Mouse (Mus musculus): ENCODE results near the gene Cfap61. TPM values are rescaled to one million over a fixed set of nuclear protein-coding genes. Genes with fewer than 3 reads are reported as not detected.
A peak's percentile ranks its signal among the peaks of the same experiment; 100 is the strongest.

Cfap61 gene
- polyA plus RNA-seq, 1 experiment from 2014 or later: 1.3 TPM

- ATAC-seq: peak; percentile 47; the same call in 1 of the 2 replicates
- Histone ChIP-seq H3K4me2 (ENCODE audit: low read length) (no peak overlapping the region), H3K4me3 (replicated peaks; ENCODE audit: low read length) (no peak overlapping the region), H3K27ac (ENCODE audit: low read length) (no peak overlapping the region), H3K9me3 (ENCODE audit: control insufficient read depth, low read length) (no peaks in the 10 kb centered on the region), H3K27me3 (replicated peaks; ENCODE audit: control insufficient read depth, insufficient read depth, low read length) (no peaks in the 10 kb centered on the region), H3K9ac (replicated peaks; ENCODE audit: low read depth, low read length) (no peak overlapping the region), H3K4me1 (replicated peaks; ENCODE audit: control insufficient read depth, insufficient read depth, low read length) (peaks cover 5% of the 10 kb centered on the region), H3K36me3 (ENCODE audit: control insufficient read depth, insufficient read depth) (no peaks in the 10 kb centered on the region)
- 27% methylated on average over 9 of the region's 9 CpGs for WGBS
Observed at GRCm38 (mm10) chr2:146109921-146110320, 175.3 kb downstream of the Cfap61 start.

- no peak overlapping the region for H3K4me2 ChIP-seq (ENCODE audit: low read length)
- no peaks in the 10 kb centered on the region for H3K36me3 ChIP-seq (ENCODE audit: control insufficient read depth, insufficient read depth)
- no peak overlapping the region for H3K27ac ChIP-seq (ENCODE audit: low read length)
- 95% methylated on average over 6 of the region's 6 CpGs for WGBS
- H3K4me3 ChIP-seq (replicated peaks; ENCODE audit: low read length): no peak overlapping the region
- no peaks in the 10 kb centered on the region for H3K9me3 ChIP-seq (ENCODE audit: control insufficient read depth, low read length)
- no peak overlapping the region for H3K9ac ChIP-seq (replicated peaks; ENCODE audit: low read depth, low read length)
- H3K4me1 ChIP-seq (replicated peaks; ENCODE audit: control insufficient read depth, insufficient read depth, low read length): no peaks in the 10 kb centered on the region; the same call in 1 of the 2 replicates
- no peaks in the 10 kb centered on the region for H3K27me3 ChIP-seq (replicated peaks; ENCODE audit: control insufficient read depth, insufficient read depth, low read length)
- ATAC-seq: no peak
Observed at GRCm38 (mm10) chr2:146116282-146116681, 181.7 kb downstream of the Cfap61 start.

GRCm38 (mm10) chr2:146116726-146117125 is 182.1 kb downstream of the Cfap61 start:
- H3K36me3 ChIP-seq (ENCODE audit: control insufficient read depth, insufficient read depth): no peaks in the 10 kb centered on the region
- 92% methylated on average over 5 of the region's 5 CpGs for WGBS
- no peak for ATAC-seq

GRCm38 (mm10) chr2:146117191-146117914 is 182.8 kb downstream of the Cfap61 start:
- H3K9me3 ChIP-seq (ENCODE audit: control insufficient read depth, low read length): no peaks in the 10 kb centered on the region
- 21% methylated on average over 17 of the region's 17 CpGs for WGBS
- H3K4me2 ChIP-seq (ENCODE audit: low read length): no peak overlapping the region
- H3K36me3 ChIP-seq (ENCODE audit: control insufficient read depth, insufficient read depth): no peaks in the 10 kb centered on the region
- no peak overlapping the region for H3K9ac ChIP-seq (replicated peaks; ENCODE audit: low read depth, low read length)
- no peak overlapping the region for H3K27ac ChIP-seq (ENCODE audit: low read length)
- H3K27me3 ChIP-seq (replicated peaks; ENCODE audit: control insufficient read depth, insufficient read depth, low read length): no peaks in the 10 kb centered on the region
- no peaks in the 10 kb centered on the region; the same call in 1 of the 2 replicates for H3K4me1 ChIP-seq (replicated peaks; ENCODE audit: control insufficient read depth, insufficient read depth, low read length)
- ATAC-seq: no peak
- H3K4me3 ChIP-seq (replicated peaks; ENCODE audit: low read length): no peak overlapping the region

More at GRCm38 (mm10) chr2:146116726-146117125, 182.1 kb downstream of the Cfap61 start:
- H3K27ac ChIP-seq (ENCODE audit: low read length): no peak overlapping the region
- no peak overlapping the region for H3K4me3 ChIP-seq (replicated peaks; ENCODE audit: low read length)
- H3K9me3 ChIP-seq (ENCODE audit: control insufficient read depth, low read length): no peaks in the 10 kb centered on the region
- no peak overlapping the region for H3K4me2 ChIP-seq (ENCODE audit: low read length)
- no peaks in the 10 kb centered on the region; the same call in 1 of the 2 replicates for H3K4me1 ChIP-seq (replicated peaks; ENCODE audit: control insufficient read depth, insufficient read depth, low read length)
- H3K27me3 ChIP-seq (replicated peaks; ENCODE audit: control insufficient read depth, insufficient read depth, low read length): no peaks in the 10 kb centered on the region
- H3K9ac ChIP-seq (replicated peaks; ENCODE audit: low read depth, low read length): no peak overlapping the region

GRCm38 (mm10) chr2:146117915-146118403 is 183.4 kb downstream of the Cfap61 start:
- H3K4me3 ChIP-seq (replicated peaks; ENCODE audit: low read length): no peak overlapping the region

GRCm38 (mm10) chr2:146121551-146121950 is 187.0 kb downstream of the Cfap61 start:
- Histone ChIP-seq H3K27ac (ENCODE audit: low read length) (no peak overlapping the region), H3K4me2 (ENCODE audit: low read length) (no peak overlapping the region), H3K4me1 (replicated peaks; ENCODE audit: control insufficient read depth, insufficient read depth, low read length) (no peaks in the 10 kb centered on the region; the same call in 1 of the 2 replicates), H3K36me3 (ENCODE audit: control insufficient read depth, insufficient read depth) (no peaks in the 10 kb centered on the region), H3K27me3 (replicated peaks; ENCODE audit: control insufficient read depth, insufficient read depth, low read length) (no peaks in the 10 kb centered on the region), H3K4me3 (replicated peaks; ENCODE audit: low read length) (no peak overlapping the region), H3K9me3 (ENCODE audit: control insufficient read depth, low read length) (no peaks in the 10 kb centered on the region), H3K9ac (replicated peaks; ENCODE audit: low read depth, low read length) (no peak overlapping the region)
- no peak for ATAC-seq
- WGBS: 88% methylated on average over 7 of the region's 7 CpGs

More at GRCm38 (mm10) chr2:146117915-146118403, 183.4 kb downstream of the Cfap61 start:
- H3K27me3 ChIP-seq (replicated peaks; ENCODE audit: control insufficient read depth, insufficient read depth, low read length): no peaks in the 10 kb centered on the region
- H3K9ac ChIP-seq (replicated peaks; ENCODE audit: low read depth, low read length): no peak overlapping the region
- no peak overlapping the region for H3K4me2 ChIP-seq (ENCODE audit: low read length)
- no peak overlapping the region for H3K27ac ChIP-seq (ENCODE audit: low read length)
- no peaks in the 10 kb centered on the region for H3K9me3 ChIP-seq (ENCODE audit: control insufficient read depth, low read length)
- ATAC-seq: no peak
- 46% methylated on average over 3 of the region's 3 CpGs for WGBS
- no peaks in the 10 kb centered on the region for H3K36me3 ChIP-seq (ENCODE audit: control insufficient read depth, insufficient read depth)
- H3K4me1 ChIP-seq (replicated peaks; ENCODE audit: control insufficient read depth, insufficient read depth, low read length): no peaks in the 10 kb centered on the region; the same call in 1 of the 2 replicates

- Histone ChIP-seq H3K9me3 (ENCODE audit: control insufficient read depth, low read length) (no peaks in the 10 kb centered on the region), H3K4me3 (replicated peaks; ENCODE audit: low read length) (no peak overlapping the region), H3K4me2 (ENCODE audit: low read length) (no peak overlapping the region), H3K27ac (ENCODE audit: low read length) (no peak overlapping the region), H3K36me3 (ENCODE audit: control insufficient read depth, insufficient read depth) (no peaks in the 10 kb centered on the region), H3K9ac (replicated peaks; ENCODE audit: low read depth, low read length) (no peak overlapping the region), H3K27me3 (replicated peaks; ENCODE audit: control insufficient read depth, insufficient read depth, low read length) (no peaks in the 10 kb centered on the region), H3K4me1 (replicated peaks; ENCODE audit: control insufficient read depth, insufficient read depth, low read length) (peaks cover 8% of the 10 kb centered on the region)
- ATAC-seq: no peak
- WGBS: 93% methylated on average over 2 of the region's 2 CpGs
Observed at GRCm38 (mm10) chr2:146125129-146125528, 190.5 kb downstream of the Cfap61 start.

- ATAC-seq: peak; percentile 54; the same call in 1 of the 2 replicates
- Histone ChIP-seq H3K27me3 (replicated peaks; ENCODE audit: control insufficient read depth, insufficient read depth, low read length) (no peaks in the 10 kb centered on the region), H3K9ac (replicated peaks; ENCODE audit: low read depth, low read length) (no peak overlapping the region), H3K4me3 (replicated peaks; ENCODE audit: low read length) (no peak overlapping the region), H3K4me1 (replicated peaks; ENCODE audit: control insufficient read depth, insufficient read depth, low read length) (peaks cover 8% of the 10 kb centered on the region), H3K4me2 (ENCODE audit: low read length) (no peak overlapping the region), H3K27ac (ENCODE audit: low read length) (no peak overlapping the region; the same call in 1 of the 2 replicates), H3K36me3 (ENCODE audit: control insufficient read depth, insufficient read depth) (no peaks in the 10 kb centered on the region), H3K9me3 (ENCODE audit: control insufficient read depth, low read length) (no peaks in the 10 kb centered on the region)
- 21% methylated on average over 6 of the region's 6 CpGs for WGBS
Observed at GRCm38 (mm10) chr2:146128622-146129021, 194.0 kb downstream of the Cfap61 start.

GRCm38 (mm10) chr2:146130514-146130913 is 195.9 kb downstream of the Cfap61 start:
- Histone ChIP-seq H3K9ac (replicated peaks; ENCODE audit: low read depth, low read length) (no peak overlapping the region), H3K4me3 (replicated peaks; ENCODE audit: low read length) (no peak overlapping the region), H3K4me1 (replicated peaks; ENCODE audit: control insufficient read depth, insufficient read depth, low read length) (peaks cover 8% of the 10 kb centered on the region), H3K36me3 (ENCODE audit: control insufficient read depth, insufficient read depth) (no peaks in the 10 kb centered on the region), H3K9me3 (ENCODE audit: control insufficient read depth, low read length) (no peaks in the 10 kb centered on the region), H3K27ac (ENCODE audit: low read length) (no peak overlapping the region), H3K27me3 (replicated peaks; ENCODE audit: control insufficient read depth, insufficient read depth, low read length) (no peaks in the 10 kb centered on the region), H3K4me2 (ENCODE audit: low read length) (no peak overlapping the region)
- 95% methylated on average over 3 of the region's 3 CpGs for WGBS
- ATAC-seq: no peak
